Mouse (Mus musculus): ENCODE results near the gene Uts2b.
"Not testable (repeated sequence)": the region's sequence is repeated elsewhere in the genome, so short reads cannot be mapped to it uniquely, and the experiment has no call there.

Gene Uts2b

GRCm38 (mm10) chr16:27375318-27375717 is 5.3 kb upstream of the Uts2b start:
- DNase-seq (ENCODE audit: low read depth, low spot score): no peak

- no peak for DNase-seq (ENCODE audit: low read depth, low spot score)
Measured at GRCm38 (mm10) chr16:27374139-27374538, 4.1 kb upstream of the Uts2b start.

DNA sequence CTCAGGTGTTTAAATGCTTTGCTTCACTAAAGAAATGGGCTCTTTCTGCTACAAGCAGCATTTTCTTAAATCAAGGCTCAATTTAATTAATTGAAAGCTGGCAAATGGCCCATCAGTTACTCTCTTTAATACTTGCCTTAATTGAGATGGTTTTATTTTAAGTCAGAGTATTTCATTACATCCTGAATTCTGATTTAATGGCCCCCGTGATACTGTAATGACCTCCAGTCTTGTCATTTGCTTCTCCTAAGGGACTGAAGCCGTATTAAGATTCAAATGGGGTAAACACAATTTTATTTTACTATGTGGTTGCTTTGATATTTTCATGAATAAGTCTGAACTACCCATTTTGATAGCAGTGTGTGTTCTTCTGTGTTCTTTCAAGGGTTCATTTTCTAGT is 661 bp upstream of the Uts2b start:
- no peak for DNase-seq (ENCODE audit: low read depth, low spot score)

GRCm38 (mm10) chr16:27360059-27360458 is 10.0 kb downstream of the Uts2b start:
- no peak for DNase-seq (ENCODE audit: low read depth, low spot score)

DNA sequence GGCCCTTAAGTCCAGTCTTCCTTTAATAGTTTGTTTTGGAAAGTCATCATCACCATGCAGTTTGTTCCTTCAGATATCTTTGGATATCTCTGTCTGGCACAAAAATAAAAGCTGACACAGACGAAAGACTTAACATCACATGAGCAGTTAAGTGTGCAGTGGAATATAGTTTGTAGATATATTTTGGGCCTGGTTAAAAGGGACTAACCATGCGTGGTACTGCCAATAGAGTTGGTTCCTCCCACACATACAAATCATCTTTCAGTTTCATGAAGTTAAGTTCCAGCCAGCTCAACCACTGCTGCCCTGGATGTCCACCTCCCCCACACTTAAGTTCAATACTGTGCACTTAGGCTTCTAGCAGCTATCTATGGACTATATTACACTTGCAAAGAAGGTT is 15.6 kb downstream of the Uts2b start:
- DNase-seq (ENCODE audit: low read depth, low spot score): no peak

DNA sequence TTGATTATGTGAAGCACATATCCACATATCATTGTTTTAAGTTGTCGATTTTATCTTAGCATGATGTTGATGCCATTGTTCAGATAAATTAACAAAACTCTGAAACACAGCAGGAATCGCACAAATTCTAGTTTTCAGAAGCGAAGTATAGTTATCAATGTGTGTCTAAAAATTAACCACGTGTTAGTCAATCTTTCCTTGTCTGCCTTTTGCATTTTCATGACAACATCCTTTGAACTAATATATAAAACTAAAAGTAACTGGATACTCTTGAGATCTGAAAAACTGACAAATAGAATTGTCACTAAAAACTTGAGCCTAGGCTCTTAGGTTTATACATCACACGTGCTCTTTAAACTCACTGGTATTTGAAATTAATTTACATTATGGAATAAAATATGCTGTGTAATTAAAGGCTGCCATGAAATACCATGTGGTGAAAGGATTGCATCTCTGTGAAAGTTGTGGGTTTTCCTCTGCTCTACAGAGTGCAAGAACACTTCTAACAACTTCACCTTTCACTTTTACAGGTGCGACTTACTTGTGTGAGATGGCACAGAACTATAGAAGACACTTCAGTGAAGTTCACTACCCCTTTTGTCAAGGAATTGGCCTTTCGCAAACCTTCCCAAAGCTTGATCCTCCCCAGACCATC is 20.0 kb downstream of the Uts2b start:
- DNase-seq (ENCODE audit: low read depth, low spot score): no peak

DNA sequence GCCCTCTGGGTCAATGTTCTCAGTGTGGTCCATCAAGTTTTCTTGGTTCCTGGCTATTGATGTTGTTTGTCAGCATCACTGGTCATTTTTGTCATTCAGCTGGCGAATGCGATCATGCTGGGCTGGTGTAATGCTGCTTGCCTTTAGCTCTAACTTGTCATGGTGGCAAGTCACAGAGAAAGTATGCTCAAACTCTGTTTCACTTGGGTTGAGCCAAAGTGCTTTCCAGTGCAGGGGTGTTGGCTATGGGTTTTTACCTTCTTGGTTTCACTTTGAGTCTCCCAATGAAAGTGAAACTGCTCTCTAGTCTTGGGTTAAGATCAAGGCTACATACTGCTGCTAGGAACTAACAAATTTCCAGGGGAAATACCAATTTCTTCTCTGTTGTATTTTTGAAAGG is 20.8 kb downstream of the Uts2b start:
- no peak for DNase-seq (ENCODE audit: low read depth, low spot score)

DNA sequence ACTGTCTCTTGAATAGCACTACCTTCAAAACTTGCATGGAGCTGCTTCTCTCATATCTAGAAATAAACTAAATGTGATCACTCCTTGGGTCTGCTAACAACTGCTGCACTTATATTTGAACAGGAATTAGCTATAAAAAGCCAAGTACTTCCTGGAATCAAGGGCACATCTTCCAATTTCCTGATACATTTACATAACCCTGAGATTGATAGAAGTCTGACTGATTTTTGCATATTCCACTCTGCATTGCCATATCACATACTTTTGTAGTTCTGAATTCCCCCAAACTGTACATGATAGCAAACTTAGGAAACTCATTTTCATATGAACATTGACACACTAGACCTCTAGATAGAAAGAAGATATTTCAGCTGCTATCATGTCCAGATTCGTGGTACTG is 21.7 kb downstream of the Uts2b start:
- DNase-seq (ENCODE audit: low read depth, low spot score): no peak

DNA sequence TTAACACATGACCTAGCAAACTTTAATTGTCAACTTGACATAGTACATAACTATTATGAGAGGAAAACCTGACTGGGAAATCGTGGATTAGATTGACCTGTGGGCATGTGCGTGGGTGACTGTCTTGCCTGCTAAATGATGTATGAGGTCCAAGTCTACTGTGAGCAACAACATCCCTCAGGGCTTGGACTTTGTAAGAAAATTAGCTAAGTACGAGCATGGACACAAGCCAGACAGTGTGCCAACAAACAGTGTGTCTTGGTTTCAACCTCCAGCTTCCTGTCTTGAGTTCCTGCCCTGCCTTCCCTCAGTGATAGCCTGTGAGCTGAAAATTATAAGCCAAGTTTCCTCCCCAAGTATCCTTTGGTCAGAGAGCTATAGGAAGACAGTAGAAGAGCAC is 22.5 kb downstream of the Uts2b start:
- DNase-seq (ENCODE audit: low read depth, low spot score): no peak

DNA sequence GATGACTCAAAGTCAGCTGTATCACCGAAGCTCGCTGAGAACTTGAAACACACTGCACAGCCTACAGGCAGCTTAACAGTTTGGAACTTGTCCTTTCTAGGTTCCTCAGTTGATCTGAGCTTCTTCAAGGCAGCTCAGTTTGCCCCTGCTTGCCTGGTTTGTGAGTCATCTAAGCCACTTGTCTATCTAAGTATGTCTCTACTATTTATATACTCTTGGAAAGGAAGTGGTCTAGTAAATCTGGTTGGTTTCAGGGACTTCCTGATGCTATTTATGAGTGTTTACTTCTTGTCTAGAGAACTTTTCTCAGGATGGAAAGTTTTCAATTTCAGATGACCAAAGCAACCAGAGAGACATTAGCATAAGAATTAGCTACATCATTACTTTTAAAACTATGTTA is 43.6 kb downstream of the Uts2b start:
- DNase-seq (ENCODE audit: low read depth, low spot score): no peak

- DNase-seq (ENCODE audit: low read depth, low spot score): no peak
Measured at GRCm38 (mm10) chr16:27322047-27322446, 48.0 kb downstream of the Uts2b start.

GRCm38 (mm10) chr16:27319099-27319498 is 50.9 kb downstream of the Uts2b start:
- DNase-seq (ENCODE audit: low read depth, low spot score): no peak

GRCm38 (mm10) chr16:27307189-27307588 is 62.9 kb downstream of the Uts2b start, which contains the start of gene Ostn:
Ostn (plus strand) TSS chr16:27307489.
- not testable (repeated sequence) for DNase-seq (ENCODE audit: low read depth, low spot score)
